Mouse (Mus musculus) mesoderm, embryonic 11.5 days (tissue): ENCODE results near the gene Ccdc137.

ENCODE experiments used
- DNase-seq: peaks from one replicate; pipeline ENCODE4 v3.0.0-alpha.2; 2012; ENCODE audit warnings: low read depth, low spot score

Ccdc137 gene

DNA sequence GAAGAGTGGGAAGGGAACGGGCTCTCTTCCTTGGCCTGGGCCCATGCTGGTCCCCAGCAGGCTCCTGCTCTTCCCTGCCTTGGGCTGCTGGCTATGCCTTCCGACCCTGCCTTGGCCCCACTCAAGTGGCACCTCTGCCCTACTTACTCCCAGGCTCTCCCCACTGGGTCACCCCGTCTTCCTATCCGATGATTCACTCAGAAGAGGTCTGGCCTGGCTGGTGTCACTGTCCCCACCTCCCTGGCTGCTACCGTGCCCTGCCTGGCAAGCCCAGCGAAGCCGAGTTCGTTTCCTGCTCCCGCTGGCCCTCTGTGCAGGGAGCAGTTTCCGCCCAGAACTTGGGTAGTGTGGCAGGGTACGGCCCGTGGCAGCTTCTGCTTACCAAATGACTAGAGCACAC is 40.3 kb downstream of the Ccdc137 start:
- DNase-seq, result no peak

DNA sequence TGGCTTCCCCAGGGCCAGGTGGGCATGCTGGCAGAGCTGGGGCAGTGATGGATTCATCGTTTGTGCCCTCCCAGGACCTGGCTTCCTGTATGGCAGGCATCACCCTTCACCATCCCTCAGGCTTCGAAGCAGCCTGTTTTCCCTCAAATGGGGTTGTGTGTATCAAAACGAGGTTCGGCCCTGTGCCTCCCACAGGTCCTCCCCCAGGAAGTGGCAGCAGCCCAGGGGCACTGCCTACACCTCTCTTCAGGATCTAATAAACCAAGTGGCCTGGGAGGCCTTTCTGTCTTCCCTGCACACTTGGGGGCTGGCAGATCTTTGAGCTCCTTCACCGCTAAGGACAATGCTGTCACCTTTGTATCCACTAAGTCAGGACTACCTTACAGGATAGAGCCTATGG is 41.0 kb downstream of the Ccdc137 start:
- no peak for DNase-seq

DNA sequence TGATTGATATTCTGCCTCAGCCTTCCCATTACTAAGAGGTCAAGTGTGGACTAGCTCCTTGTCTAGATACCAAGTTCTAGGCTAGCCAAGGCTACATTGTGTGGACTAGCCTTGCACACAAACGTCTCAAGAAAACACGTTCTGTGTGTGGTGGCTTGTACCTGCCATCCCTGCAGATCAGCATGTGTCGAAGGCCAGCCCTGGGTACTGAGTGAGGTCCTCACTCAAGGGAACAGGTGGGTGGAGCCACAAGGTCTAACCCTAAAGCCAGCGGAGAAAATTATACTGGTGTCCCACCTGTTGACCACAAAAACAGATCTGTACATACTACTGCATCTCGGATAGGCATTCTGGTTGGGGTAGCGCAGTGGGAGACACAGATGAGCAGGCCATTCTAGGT is 42.0 kb downstream of the Ccdc137 start:
- DNase-seq, result no peak

DNA sequence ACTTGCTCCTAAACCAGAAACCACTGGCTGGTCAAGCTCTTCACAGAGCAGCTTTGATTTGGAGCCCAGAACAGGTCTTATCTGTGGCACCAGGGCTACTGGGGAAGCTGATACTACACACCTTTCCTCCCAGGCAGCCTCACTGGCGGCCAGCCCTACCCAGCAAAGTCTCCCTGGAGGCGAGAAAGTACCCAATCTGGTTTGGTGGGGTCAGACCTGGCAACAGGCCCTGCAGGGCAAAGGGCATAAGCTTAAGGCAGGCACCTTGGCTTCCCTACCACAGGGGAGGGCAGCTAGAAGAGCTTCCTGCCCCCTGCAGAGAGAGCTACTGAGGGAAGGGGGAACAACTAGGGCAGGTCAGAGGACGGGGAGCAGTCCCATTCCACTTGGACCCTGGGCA is 42.4 kb downstream of the Ccdc137 start:
- DNase-seq, result no peak

DNA sequence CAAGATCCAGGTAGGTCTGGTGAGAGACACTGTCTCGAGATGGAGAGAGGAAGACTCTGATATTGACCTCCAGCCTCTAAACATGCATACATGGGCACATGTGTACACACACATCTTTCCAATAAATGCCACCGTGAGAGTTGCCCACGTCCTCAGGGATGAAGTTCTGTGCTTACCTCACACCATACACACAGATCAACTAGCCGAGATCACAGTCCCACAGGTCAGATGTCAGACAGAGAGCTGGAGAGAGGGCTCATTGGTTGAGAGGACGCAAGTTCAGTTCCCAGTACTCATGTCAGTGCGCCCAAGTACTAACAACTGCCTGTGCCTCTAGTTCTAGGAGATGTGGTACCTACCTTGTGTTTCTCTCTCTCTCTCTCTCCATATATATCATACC is 43.1 kb downstream of the Ccdc137 start:
- DNase-seq, result no peak

DNA sequence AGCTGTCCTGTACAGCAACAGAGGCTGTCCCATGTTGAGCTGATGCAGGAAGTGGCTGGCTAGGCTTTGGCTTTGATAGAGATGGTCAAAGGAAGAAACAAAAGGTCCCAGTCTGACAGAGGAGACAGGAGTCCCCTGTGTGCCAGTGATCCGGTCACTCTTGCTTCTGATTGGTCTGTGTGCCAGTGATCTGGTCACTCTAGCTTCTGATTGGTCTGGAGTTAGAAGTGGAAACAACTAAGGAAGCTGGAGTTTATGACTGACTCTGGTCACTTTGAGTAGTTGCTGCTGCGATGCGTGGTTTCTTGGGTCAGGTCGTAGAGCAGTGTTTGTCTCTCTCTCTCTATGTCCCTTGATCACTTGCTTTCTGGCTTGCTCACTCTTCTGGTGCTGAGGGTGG is 43.8 kb downstream of the Ccdc137 start:
- no peak for DNase-seq

DNA sequence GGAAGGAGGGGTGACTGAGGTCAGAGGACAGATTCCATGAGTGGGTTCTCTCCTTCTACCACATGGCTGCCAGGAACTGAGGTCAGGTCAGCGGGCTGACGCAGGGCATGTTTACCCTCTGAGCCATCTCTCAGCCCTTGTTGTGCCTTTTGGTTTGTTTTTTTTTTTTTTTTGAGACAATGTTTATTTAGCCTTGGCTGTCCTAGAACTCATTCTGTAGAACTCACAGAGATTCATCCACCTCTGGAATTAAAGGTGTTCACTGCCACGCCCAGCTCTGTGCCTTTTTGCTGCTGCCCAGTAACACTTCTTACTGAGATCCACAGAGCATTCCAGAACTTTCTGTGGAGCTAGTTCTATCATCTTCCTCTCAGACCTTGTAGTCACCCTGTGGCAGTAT is 47.7 kb downstream of the Ccdc137 start:
- DNase-seq, result no peak

DNA sequence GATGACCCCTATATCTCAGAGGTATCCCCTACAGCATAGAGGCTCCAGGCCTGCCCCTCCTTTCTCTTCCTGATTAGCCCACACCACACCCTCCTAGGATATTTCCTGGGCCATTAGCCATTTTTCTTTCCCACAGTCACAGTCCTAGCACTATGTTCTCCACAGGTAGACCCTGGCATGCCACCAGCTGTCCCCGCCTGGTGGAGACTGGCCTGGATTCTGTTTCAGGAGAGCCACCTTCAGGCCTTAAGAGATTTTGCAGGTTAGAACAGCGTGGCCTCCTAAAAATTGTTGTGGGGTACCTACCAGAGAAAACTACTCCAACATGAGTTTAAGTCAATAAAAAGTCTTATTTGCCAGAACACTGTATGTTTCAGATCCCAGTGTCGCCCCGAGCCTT is 49.0 kb downstream of the Ccdc137 start:
- DNase-seq, result no peak

DNA sequence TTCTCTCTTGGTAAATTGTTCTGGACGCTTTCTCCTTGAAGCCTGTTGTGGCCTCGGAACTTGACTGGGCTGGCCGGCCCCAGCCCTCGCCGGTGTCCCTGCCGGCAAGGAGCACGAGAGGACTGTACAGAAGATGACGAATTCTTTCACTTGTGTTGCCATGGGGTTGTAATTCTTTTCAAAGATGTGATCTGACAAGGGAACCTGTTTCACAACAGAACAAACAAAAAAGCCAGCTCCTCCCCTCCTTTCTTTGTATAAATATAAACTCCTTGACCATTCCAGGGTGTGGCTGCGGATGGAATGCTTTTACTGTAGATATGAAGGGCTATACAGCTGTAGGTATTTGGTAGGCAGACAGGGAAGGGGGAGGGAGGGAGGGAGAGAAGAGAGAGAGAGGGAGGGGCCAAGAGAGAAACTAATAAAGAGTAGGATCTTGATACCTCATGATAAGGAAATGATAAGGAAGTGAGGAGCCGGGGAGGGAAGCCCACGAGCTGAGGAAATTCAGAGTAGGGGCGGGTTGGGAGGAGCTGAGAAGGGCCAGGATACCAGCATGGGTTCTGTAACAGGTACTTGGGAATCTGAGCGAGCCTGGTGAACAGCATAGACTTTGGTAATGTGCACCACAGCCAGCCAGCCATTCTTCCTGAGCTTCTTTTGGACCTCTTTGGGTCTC is 49.8 kb downstream of the Ccdc137 start:
- no peak for DNase-seq

DNA sequence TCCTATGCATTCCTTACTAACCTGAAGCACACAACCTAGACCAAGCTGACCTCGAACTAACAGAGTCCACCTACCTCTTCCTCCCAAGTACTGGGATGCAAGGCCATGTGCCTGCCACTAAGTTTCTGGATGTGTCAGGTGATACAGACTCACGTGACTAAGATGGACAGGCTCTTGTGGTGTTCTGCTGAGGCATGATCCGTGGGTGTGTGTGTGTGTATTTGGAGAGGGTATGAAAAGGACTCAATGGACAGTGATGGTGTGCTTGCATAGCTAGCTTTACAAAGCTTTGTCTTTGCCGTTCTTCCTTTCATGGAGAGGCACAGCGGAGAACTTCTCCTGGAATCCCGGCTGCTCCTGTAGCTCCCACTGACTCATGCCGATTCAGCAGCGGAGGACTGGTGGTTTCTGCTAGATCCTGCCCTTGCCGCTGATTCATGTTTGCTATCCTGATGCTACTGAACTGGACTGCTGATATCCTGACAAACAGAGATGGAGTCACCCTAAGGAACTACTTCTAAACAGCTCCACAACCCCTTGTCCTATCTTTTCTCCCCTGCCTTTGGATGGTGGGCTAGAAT is 50.5 kb downstream of the Ccdc137 start:
- no peak for DNase-seq

DNA sequence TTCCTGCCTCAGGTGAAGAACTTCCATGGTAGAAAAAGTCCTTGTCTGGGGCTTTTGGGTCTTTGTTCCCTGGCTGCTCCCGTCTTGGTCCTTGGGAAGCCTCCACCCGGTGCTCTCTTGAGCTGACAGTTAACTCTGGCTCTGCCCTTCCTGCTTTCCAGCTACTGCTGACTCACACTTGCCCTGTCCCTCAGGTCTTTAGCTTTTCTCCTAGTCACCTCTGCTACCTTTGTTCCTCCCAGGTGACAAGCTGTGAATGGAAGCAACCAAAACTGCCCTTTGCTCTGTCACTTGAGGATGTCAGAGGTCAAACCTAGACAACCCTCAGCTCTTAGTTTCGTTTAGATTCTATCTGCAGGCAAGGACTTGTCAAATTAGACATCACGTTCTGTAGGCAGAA is 52.0 kb downstream of the Ccdc137 start:
- no peak for DNase-seq

DNA sequence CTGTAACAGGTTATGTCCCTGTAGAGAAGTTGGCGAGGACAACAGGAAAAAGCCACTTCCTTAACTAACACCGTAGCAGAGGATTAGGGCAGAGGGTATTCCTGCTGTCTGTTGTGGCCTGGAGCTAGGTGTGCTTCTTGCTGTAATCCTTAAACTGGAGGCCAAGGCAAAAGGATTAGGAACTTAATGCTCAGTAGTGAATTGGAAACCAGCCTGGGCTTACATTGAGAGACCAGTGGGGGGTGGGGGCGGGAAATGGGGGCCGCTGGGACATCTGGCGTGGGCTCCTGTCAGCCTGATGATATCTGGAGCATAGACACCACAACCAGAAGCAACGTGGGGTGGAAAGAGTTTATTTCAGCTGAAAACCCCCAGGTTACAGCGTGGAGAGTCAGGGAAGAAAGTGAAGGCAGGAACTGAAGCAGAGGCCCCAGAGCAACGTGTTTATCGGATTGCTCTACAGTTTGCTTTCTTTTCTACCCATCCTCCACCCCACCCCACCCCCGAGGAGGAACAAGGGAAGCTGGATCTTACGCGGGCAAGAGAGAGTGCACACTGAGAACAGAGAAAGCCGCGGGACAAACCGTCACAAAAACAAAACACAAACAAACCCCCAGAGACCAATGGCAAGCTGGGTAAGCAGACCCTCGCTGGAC is 52.6 kb downstream of the Ccdc137 start:
- DNase-seq, result peak; percentile 26

DNA sequence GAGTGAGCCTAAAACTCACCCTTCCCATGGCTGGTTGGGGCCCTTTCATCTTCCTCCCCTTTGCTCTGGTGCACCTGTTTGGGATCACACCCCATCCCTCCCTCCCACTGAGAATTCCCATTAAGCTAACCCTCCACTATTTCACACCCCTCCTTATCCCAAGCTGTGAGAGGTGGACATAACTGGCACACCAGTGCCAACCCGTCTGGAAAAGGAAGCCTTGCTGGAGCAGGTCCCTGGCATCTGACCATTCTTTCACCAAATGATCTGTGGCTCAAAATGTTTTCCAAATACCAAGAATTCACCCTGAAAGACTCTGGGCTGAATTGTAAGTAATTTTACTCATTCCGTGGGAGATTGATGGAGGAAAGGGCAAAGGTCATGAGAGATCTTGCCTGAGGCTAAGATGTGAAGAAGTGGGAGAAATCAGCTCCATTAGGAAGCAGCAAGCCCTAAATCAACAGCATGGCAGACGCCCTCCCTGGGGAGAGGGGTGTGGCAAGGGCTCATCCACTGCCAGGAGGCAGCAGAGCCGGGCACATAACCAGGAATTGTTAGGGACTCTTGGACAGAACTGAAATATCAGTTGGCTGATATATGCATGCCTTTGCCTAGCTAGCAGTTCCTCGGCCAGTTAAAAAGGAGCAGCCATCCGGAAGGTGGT is 55.0 kb downstream of the Ccdc137 start:
- peak; percentile 83 for DNase-seq
